Mouse (Mus musculus): ENCODE results near the gene Slc37a1.

GRCm38 (mm10) chr17:31269761-31270160, 16.8 kb upstream of the Slc37a1 start:
- TF ChIP-seq CTCF (IDR thresholded peaks at IDR 0.05; ENCODE audit: control insufficient read depth, insufficient read depth, low read length) (no peak), POLR2A (IDR thresholded peaks at IDR 0.05; ENCODE audit: borderline replicate concordance, control insufficient read depth, low read depth, low read length) (no peak)

Measured in bone marrow, adult 2 months (tissue).